Mouse (Mus musculus): ENCODE results near the gene Ccl1. TPM values are rescaled to one million over a fixed set of nuclear protein-coding genes. Genes with fewer than 3 reads are reported as not detected.
A peak's percentile ranks its signal among the peaks of the same experiment; 100 is the strongest.

Gene Ccl1
- total and polyA plus RNA-seq, 2 experiments from 2014 or later, result not detected

DNA sequence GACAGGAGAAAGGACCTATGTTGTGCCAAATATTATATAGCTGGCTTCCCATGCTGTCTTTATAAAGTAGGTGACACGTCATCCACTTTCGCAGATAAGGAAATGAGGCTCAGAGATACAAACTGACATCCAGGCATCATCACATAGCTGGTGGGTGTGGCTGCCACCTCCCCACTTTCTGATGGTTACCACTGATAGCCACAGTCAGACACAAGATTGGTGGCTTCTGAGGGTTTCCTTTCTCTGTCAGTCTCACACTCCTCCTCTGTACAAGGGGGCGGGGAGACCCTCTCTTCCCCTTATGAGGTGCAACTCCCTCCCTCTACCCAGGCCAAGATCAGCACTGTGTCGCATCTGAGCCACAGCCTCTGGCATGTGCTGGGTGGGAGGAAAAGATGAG lies 91.1 kb downstream of the Ccl1 start:
- H3K27ac ChIP-seq, result no peak overlapping the region
- ATAC-seq (no peak), DNase-seq (ENCODE audit: low spot score) (no peak)
- no peak for TF ChIP-seq CTCF (IDR thresholded peaks at IDR 0.05; ENCODE audit: low read depth)
- no peaks in the 10 kb centered on the region for H3K36me3 ChIP-seq (ENCODE audit: insufficient read depth, low read length)
- no peak overlapping the region for H3K4me3 ChIP-seq (ENCODE audit: low read length)
- no peaks in the 10 kb centered on the region for H3K27me3 ChIP-seq (ENCODE audit: insufficient read depth, low read length)
- H3K4me2 ChIP-seq (ENCODE audit: low read depth, low read length), result no peak overlapping the region
- H3K9me3 ChIP-seq (ENCODE audit: low read length), result no peaks in the 10 kb centered on the region
- H3K9ac ChIP-seq (replicated peaks; ENCODE audit: low read length), result no peak overlapping the region
- no peaks in the 10 kb centered on the region for H3K4me1 ChIP-seq (ENCODE audit: insufficient read depth, low read length)
- 68% methylated on average over 4 of the region's 4 CpGs for WGBS

GRCm38 (mm10) chr11:82206960-82207488 lies 98.5 kb downstream of the Ccl1 start:
- Histone ChIP-seq H3K27ac (no peak overlapping the region), H3K4me3 (ENCODE audit: low read length) (no peak overlapping the region), H3K9ac (replicated peaks; ENCODE audit: low read length) (no peak overlapping the region), H3K27me3 (ENCODE audit: insufficient read depth, low read length) (no peaks in the 10 kb centered on the region), H3K36me3 (ENCODE audit: insufficient read depth, low read length) (no peaks in the 10 kb centered on the region), H3K4me1 (ENCODE audit: insufficient read depth, low read length) (no peaks in the 10 kb centered on the region), H3K4me2 (ENCODE audit: low read depth, low read length) (no peak overlapping the region), H3K9me3 (ENCODE audit: low read length) (no peaks in the 10 kb centered on the region)
- TF ChIP-seq CTCF (IDR thresholded peaks at IDR 0.05; ENCODE audit: low read depth), result no peak
- ATAC-seq (no peak), DNase-seq (ENCODE audit: low spot score) (no peak)
- 98% methylated on average over 2 of the region's 2 CpGs for WGBS

DNA sequence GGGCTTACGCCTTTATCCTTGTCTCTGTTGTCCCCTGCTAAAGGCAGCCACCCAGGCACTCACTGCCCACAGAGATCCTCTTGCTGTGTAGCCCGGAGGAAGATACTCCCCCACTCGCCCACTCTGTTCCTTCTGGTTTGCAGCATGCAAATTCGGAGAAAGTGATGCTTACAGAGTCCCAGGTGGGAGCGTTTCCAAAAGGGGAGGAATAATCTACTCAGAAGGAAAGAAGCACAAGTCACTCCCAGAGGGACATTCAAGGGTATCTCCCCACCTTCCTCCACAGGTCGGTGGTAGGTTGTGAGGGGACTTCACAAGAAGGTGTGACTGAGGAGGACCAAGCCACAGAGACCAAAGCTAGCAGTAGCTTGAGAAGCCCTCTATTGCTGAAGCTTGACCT lies 100.3 kb downstream of the Ccl1 start:
- DNase-seq (ENCODE audit: low spot score) (no peak), ATAC-seq (no peak)
- Histone ChIP-seq H3K9me3 (ENCODE audit: low read length) (no peaks in the 10 kb centered on the region), H3K4me3 (ENCODE audit: low read length) (no peak overlapping the region), H3K36me3 (ENCODE audit: insufficient read depth, low read length) (no peaks in the 10 kb centered on the region), H3K9ac (replicated peaks; ENCODE audit: low read length) (no peak overlapping the region), H3K27me3 (ENCODE audit: insufficient read depth, low read length) (no peaks in the 10 kb centered on the region), H3K27ac (no peak overlapping the region), H3K4me2 (ENCODE audit: low read depth, low read length) (no peak overlapping the region), H3K4me1 (ENCODE audit: insufficient read depth, low read length) (no peaks in the 10 kb centered on the region)
- WGBS, result 90% methylated on average over 6 of the region's 6 CpGs
- no peak for TF ChIP-seq CTCF (IDR thresholded peaks at IDR 0.05; ENCODE audit: low read depth)

- no peak for TF ChIP-seq CTCF (IDR thresholded peaks at IDR 0.05; ENCODE audit: low read depth)
- ATAC-seq, result no peak
- Histone ChIP-seq H3K27ac (no peak overlapping the region), H3K4me1 (ENCODE audit: insufficient read depth, low read length) (no peaks in the 10 kb centered on the region), H3K4me3 (ENCODE audit: low read length) (no peak overlapping the region), H3K9ac (replicated peaks; ENCODE audit: low read length) (no peak overlapping the region), H3K27me3 (ENCODE audit: insufficient read depth, low read length) (no peaks in the 10 kb centered on the region), H3K4me2 (ENCODE audit: low read depth, low read length) (no peak overlapping the region), H3K9me3 (ENCODE audit: low read length) (no peaks in the 10 kb centered on the region), H3K36me3 (ENCODE audit: insufficient read depth, low read length) (no peaks in the 10 kb centered on the region)
- WGBS, result 92% methylated on average over 3 of the region's 3 CpGs
- no peak for DNase-seq (ENCODE audit: low spot score)
These were observed 101.8 kb downstream of the Ccl1 start for GRCm38 (mm10) chr11:82203706-82204105.

- Histone ChIP-seq H3K27ac (no peak overlapping the region), H3K4me1 (ENCODE audit: insufficient read depth, low read length) (no peaks in the 10 kb centered on the region), H3K9me3 (ENCODE audit: low read length) (no peaks in the 10 kb centered on the region), H3K27me3 (ENCODE audit: insufficient read depth, low read length) (no peaks in the 10 kb centered on the region), H3K4me3 (ENCODE audit: low read length) (no peak overlapping the region), H3K9ac (replicated peaks; ENCODE audit: low read length) (no peak overlapping the region), H3K4me2 (ENCODE audit: low read depth, low read length) (no peak overlapping the region), H3K36me3 (ENCODE audit: insufficient read depth, low read length) (no peaks in the 10 kb centered on the region)
- no peak for ATAC-seq
- no peak for DNase-seq (ENCODE audit: low spot score)
- WGBS, result 91% methylated on average over 3 of the region's 3 CpGs
- TF ChIP-seq CTCF (IDR thresholded peaks at IDR 0.05; ENCODE audit: low read depth), result no peak
These were observed 107.7 kb downstream of the Ccl1 start for GRCm38 (mm10) chr11:82197774-82198173.

DNA sequence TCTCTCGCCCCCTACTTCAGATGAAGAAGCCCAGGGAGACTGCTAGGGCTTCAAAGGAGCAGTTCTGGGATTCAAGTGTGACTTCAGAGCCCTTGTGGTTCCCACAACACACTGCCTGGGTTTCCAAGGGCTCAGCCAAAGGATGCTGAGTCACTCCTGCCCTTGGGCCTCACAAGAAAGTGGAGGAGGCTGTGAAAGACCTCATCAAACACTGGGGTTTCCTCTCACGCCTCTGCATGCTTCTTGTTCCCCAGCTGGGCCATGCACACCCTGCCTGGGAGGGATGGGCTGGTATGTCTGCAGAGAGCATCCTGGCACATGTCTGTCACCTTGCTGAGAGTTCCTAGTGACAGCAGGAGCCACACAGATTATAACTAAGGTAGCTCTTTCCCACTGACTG lies 110.5 kb downstream of the Ccl1 start:
- Histone ChIP-seq H3K4me2 (ENCODE audit: low read depth, low read length) (no peak overlapping the region), H3K27ac (no peak overlapping the region), H3K36me3 (ENCODE audit: insufficient read depth, low read length) (no peaks in the 10 kb centered on the region), H3K9me3 (ENCODE audit: low read length) (no peaks in the 10 kb centered on the region), H3K9ac (replicated peaks; ENCODE audit: low read length) (no peak overlapping the region), H3K4me3 (ENCODE audit: low read length) (no peak overlapping the region), H3K4me1 (ENCODE audit: insufficient read depth, low read length) (no peaks in the 10 kb centered on the region), H3K27me3 (ENCODE audit: insufficient read depth, low read length) (no peaks in the 10 kb centered on the region)
- no peak for TF ChIP-seq CTCF (IDR thresholded peaks at IDR 0.05; ENCODE audit: low read depth)
- ATAC-seq (no peak), DNase-seq (ENCODE audit: low spot score) (no peak)
- WGBS, result 75% methylated on average over 2 of the region's 2 CpGs

DNA sequence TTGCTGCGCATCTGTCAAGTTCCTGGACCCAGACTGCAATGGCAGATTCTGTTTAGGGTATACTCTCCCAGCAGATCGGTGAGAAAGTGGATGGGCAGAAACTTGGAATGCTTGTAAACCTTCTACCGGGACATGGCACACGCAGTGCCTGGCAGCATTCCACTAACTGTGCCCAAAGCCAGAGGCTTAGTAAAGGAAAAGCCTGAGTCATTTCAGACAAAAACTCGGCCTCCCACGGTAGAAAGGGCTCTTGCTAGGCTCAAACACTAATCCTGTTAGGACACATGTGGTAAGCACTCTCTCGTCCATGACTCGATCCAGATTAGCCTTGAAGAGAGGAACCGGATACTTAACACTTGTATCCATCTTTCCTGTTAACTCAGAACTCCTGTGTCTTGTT lies 111.7 kb downstream of the Ccl1 start:
- 53% methylated on average over 9 of the region's 9 CpGs for WGBS
- Histone ChIP-seq H3K9ac (replicated peaks; ENCODE audit: low read length) (no peak overlapping the region), H3K4me3 (ENCODE audit: low read length) (no peak overlapping the region), H3K9me3 (ENCODE audit: low read length) (no peaks in the 10 kb centered on the region), H3K36me3 (ENCODE audit: insufficient read depth, low read length) (no peaks in the 10 kb centered on the region), H3K4me1 (ENCODE audit: insufficient read depth, low read length) (no peaks in the 10 kb centered on the region), H3K27me3 (ENCODE audit: insufficient read depth, low read length) (no peaks in the 10 kb centered on the region), H3K27ac (no peak overlapping the region), H3K4me2 (ENCODE audit: low read depth, low read length) (no peak overlapping the region)
- peak; percentile 56 for DNase-seq (ENCODE audit: low spot score)
- TF ChIP-seq CTCF (IDR thresholded peaks at IDR 0.05; ENCODE audit: low read depth), result no peak
- no peak for ATAC-seq
